Mouse (Mus musculus): Measurements from ENCODE around the gene Ythdc1. TPM values are rescaled to one million over a fixed set of nuclear protein-coding genes. Genes with fewer than 3 reads are reported as not detected.

Gene Ythdc1
- 52.4 and 57.5 TPM in 2 replicates for polyA plus RNA-seq (2014; fragmentation: Nextera tagmentation; extraction: Ambion mirVana)

DNA sequence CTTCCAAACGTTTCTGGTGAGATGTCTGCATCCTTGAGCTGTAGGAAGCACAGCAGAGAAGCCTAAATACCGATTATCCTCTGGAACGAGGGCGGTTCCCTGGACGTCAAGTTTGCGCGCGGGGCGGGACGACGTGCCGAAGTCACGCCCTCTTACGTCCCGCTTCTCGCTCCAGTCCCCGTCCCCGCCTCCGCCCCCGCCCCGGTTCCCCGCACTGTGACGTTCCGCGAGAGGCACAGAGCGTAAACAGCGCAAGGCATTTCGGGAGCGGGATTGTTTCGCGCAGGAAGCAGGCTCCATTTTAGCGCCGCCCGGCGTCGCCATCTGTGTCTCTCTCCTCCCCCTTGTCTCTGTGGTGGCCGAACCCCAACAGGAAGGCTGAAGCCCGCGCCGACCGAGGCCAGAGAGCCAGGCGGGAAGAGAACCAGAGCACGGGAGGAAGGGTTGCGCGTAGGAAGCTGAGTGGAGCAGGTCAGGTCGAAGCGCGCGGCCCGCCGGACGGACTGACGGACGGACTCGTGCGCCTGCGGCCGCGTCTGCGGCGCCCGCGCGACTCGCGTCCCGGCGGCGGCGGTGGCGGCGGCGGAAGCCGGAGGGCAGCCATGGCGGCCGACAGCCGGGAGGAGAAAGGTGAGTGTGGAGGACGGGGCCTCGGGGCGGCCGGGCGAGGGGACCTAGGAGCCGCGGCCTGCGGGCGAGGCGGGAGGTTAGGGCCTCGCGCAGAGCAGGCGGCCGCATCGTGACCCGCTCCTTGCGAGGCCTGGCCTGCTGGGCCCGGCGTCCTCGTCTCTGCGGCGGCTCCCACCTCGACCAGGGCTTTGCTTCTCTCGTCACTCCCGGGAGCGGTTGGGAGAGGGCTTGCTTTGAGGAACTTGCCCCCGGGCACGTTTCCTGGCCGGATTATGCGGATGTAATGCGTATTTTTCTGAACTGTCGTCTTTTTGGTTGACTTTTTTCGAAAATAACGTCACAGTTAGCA, at the start of gene Ythdc1:
Gene Ythdc1 (plus strand): TSS at position 260 of the 979 bp plus-strand sequence.
- DNase-seq (ENCODE audit: low spot score) (peak; percentile 95), ATAC-seq (ENCODE audit: low FRiP score) (peak; percentile 99)
- Histone ChIP-seq H3K27me3 (ENCODE audit: control insufficient read depth, insufficient read depth, low read length) (no peaks in the 10 kb centered on the region), H3K4me3 (ENCODE audit: low read depth, low read length) (peak within 1 kb of the TSS; percentile 93), H3K9me3 (ENCODE audit: control insufficient read depth, low read length) (no peaks in the 10 kb centered on the region), H3K4me2 (replicated peaks; ENCODE audit: low read depth, low read length) (peak within 1 kb of the TSS; percentile 54), H3K36me3 (ENCODE audit: control insufficient read depth, insufficient read depth, low read length) (no peaks in the 10 kb centered on the region), H3K27ac (ENCODE audit: low read depth, low read length) (peak within 1 kb of the TSS; percentile 97), H3K4me1 (replicated peaks; ENCODE audit: control insufficient read depth, insufficient read depth, low read length) (no peaks in the 10 kb centered on the region), H3K9ac (ENCODE audit: low read depth, low read length) (peak within 1 kb of the TSS; percentile 97)
- WGBS, result 0% methylated on average over 73 of the region's 111 CpGs

DNA sequence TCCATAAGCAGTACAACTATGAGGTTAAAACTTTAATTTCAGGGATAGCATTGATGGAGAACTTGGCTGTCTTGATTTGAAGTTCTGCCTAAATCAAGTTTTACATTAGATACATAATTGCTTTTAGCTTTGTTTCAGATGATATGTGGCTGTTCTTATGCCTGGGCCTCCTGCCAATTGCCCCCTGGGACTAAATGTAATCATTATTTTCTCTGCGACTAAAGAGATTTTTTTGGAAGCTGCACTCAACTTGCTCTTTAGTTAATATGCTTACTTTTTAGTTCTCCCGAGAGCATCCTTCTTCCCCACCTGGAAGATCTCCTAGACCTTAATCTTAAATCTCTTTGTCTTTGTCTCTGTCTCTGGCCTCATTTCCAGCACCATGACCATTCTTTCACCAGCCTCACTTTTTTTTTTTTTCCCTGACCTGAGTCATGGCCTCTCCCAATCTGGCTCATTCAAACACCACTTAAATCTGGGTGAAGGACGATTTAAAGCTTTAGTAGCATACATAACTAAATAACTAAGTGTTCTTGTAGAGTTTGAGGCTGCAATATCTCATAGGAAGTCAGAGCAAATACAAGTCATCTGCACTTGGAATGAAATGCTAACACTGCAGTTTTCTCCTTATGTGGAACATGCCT, 34.9 kb upstream of the Ythdc1 start:
- Histone ChIP-seq H3K36me3 (ENCODE audit: control insufficient read depth, insufficient read depth, low read length) (no peaks in the 10 kb centered on the region), H3K27ac (ENCODE audit: low read depth, low read length) (no peak overlapping the region), H3K4me2 (replicated peaks; ENCODE audit: low read depth, low read length) (no peak overlapping the region), H3K4me3 (ENCODE audit: low read depth, low read length) (no peak overlapping the region), H3K9ac (ENCODE audit: low read depth, low read length) (no peak overlapping the region), H3K9me3 (ENCODE audit: control insufficient read depth, low read length) (no peaks in the 10 kb centered on the region), H3K4me1 (replicated peaks; ENCODE audit: control insufficient read depth, insufficient read depth, low read length) (no peaks in the 10 kb centered on the region), H3K27me3 (ENCODE audit: control insufficient read depth, insufficient read depth, low read length) (no peaks in the 10 kb centered on the region)
- DNase-seq (ENCODE audit: low spot score), result no peak
- WGBS, result 67% methylated on average over 3 of the region's 3 CpGs
- no peak for ATAC-seq (ENCODE audit: low FRiP score)

- no peaks in the 10 kb centered on the region for H3K36me3 ChIP-seq (ENCODE audit: control insufficient read depth, insufficient read depth, low read length)
- H3K4me1 ChIP-seq (replicated peaks; ENCODE audit: control insufficient read depth, insufficient read depth, low read length), result no peaks in the 10 kb centered on the region
- no peak overlapping the region for H3K9ac ChIP-seq (ENCODE audit: low read depth, low read length)
- H3K4me2 ChIP-seq (replicated peaks; ENCODE audit: low read depth, low read length), result no peak overlapping the region
- no peak for ATAC-seq (ENCODE audit: low FRiP score)
- H3K27ac ChIP-seq (ENCODE audit: low read depth, low read length), result no peak overlapping the region
- no peak overlapping the region for H3K4me3 ChIP-seq (ENCODE audit: low read depth, low read length)
- no peaks in the 10 kb centered on the region for H3K9me3 ChIP-seq (ENCODE audit: control insufficient read depth, low read length)
- no peaks in the 10 kb centered on the region for H3K27me3 ChIP-seq (ENCODE audit: control insufficient read depth, insufficient read depth, low read length)
- no peak for DNase-seq (ENCODE audit: low spot score)
Observed at GRCm38 (mm10) chr5:86771010-86771409, 33.0 kb upstream of the Ythdc1 start.

GRCm38 (mm10) chr5:86776941-86777340, 27.1 kb upstream of the Ythdc1 start:
- H3K4me2 ChIP-seq (replicated peaks; ENCODE audit: low read depth, low read length), result no peak overlapping the region
- H3K9me3 ChIP-seq (ENCODE audit: control insufficient read depth, low read length), result no peaks in the 10 kb centered on the region
- no peak for DNase-seq (ENCODE audit: low spot score)
- no peaks in the 10 kb centered on the region for H3K4me1 ChIP-seq (replicated peaks; ENCODE audit: control insufficient read depth, insufficient read depth, low read length)
- ATAC-seq (ENCODE audit: low FRiP score), result no peak
- no peak overlapping the region for H3K4me3 ChIP-seq (ENCODE audit: low read depth, low read length)
- H3K9ac ChIP-seq (ENCODE audit: low read depth, low read length), result no peak overlapping the region
- no peaks in the 10 kb centered on the region for H3K27me3 ChIP-seq (ENCODE audit: control insufficient read depth, insufficient read depth, low read length)
- no peak overlapping the region for H3K27ac ChIP-seq (ENCODE audit: low read depth, low read length)
- WGBS, result 90% methylated on average over 5 of the region's 5 CpGs
- H3K36me3 ChIP-seq (ENCODE audit: control insufficient read depth, insufficient read depth, low read length), result no peaks in the 10 kb centered on the region

- Histone ChIP-seq H3K9me3 (ENCODE audit: control insufficient read depth, low read length) (no peaks in the 10 kb centered on the region), H3K4me1 (replicated peaks; ENCODE audit: control insufficient read depth, insufficient read depth, low read length) (no peaks in the 10 kb centered on the region), H3K27ac (ENCODE audit: low read depth, low read length) (no peak overlapping the region), H3K4me3 (ENCODE audit: low read depth, low read length) (no peak overlapping the region), H3K4me2 (replicated peaks; ENCODE audit: low read depth, low read length) (no peak overlapping the region), H3K27me3 (ENCODE audit: control insufficient read depth, insufficient read depth, low read length) (no peaks in the 10 kb centered on the region), H3K36me3 (ENCODE audit: control insufficient read depth, insufficient read depth, low read length) (no peaks in the 10 kb centered on the region), H3K9ac (ENCODE audit: low read depth, low read length) (no peak overlapping the region)
- WGBS, result 85% methylated on average over 1 of the region's 1 CpGs
- ATAC-seq (ENCODE audit: low FRiP score) (no peak), DNase-seq (ENCODE audit: low spot score) (no peak)
Observed at GRCm38 (mm10) chr5:86778471-86778870, 25.6 kb upstream of the Ythdc1 start.

DNA sequence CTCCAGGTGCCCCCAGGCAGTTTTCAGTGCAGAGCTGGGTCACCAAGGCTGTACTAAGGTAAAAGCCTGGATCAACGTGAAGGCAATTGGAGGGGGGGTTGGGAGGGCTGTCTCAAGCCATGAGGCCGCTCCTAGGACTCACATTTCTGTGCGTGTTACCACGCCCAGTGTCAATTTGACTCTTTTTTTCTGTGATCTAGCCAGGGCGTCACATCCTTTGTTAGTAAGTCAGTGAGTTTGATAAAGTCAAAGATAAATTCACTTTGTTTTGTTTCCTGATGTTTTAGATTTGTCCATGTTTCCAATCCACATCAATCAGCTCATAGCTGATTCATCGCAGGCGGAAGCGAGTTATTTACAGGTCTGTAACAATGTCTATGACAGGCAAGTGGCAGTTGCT, 21.0 kb upstream of the Ythdc1 start:
- H3K27ac ChIP-seq (ENCODE audit: low read depth, low read length), result no peak overlapping the region
- ATAC-seq (ENCODE audit: low FRiP score) (peak; percentile 51; the same call in 1 of the 2 replicates), DNase-seq (ENCODE audit: low spot score) (no peak)
- no peaks in the 10 kb centered on the region for H3K9me3 ChIP-seq (ENCODE audit: control insufficient read depth, low read length)
- 64% methylated on average over 8 of the region's 8 CpGs for WGBS
- H3K9ac ChIP-seq (ENCODE audit: low read depth, low read length), result no peak overlapping the region
- H3K27me3 ChIP-seq (ENCODE audit: control insufficient read depth, insufficient read depth, low read length), result no peaks in the 10 kb centered on the region
- H3K4me2 ChIP-seq (replicated peaks; ENCODE audit: low read depth, low read length), result no peak overlapping the region
- no peaks in the 10 kb centered on the region for H3K36me3 ChIP-seq (ENCODE audit: control insufficient read depth, insufficient read depth, low read length)
- H3K4me3 ChIP-seq (ENCODE audit: low read depth, low read length), result no peak overlapping the region
- no peaks in the 10 kb centered on the region for H3K4me1 ChIP-seq (replicated peaks; ENCODE audit: control insufficient read depth, insufficient read depth, low read length)

GRCm38 (mm10) chr5:86784205-86784604, 19.8 kb upstream of the Ythdc1 start:
- Histone ChIP-seq H3K4me3 (ENCODE audit: low read depth, low read length) (no peak overlapping the region), H3K36me3 (ENCODE audit: control insufficient read depth, insufficient read depth, low read length) (no peaks in the 10 kb centered on the region), H3K4me2 (replicated peaks; ENCODE audit: low read depth, low read length) (no peak overlapping the region), H3K27ac (ENCODE audit: low read depth, low read length) (no peak overlapping the region), H3K9ac (ENCODE audit: low read depth, low read length) (no peak overlapping the region), H3K9me3 (ENCODE audit: control insufficient read depth, low read length) (no peaks in the 10 kb centered on the region), H3K4me1 (replicated peaks; ENCODE audit: control insufficient read depth, insufficient read depth, low read length) (no peaks in the 10 kb centered on the region), H3K27me3 (ENCODE audit: control insufficient read depth, insufficient read depth, low read length) (no peaks in the 10 kb centered on the region)
- DNase-seq (ENCODE audit: low spot score) (no peak), ATAC-seq (ENCODE audit: low FRiP score) (no peak)
- 100% methylated on average over 1 of the region's 1 CpGs for WGBS

GRCm38 (mm10) chr5:86786798-86787197, 17.2 kb upstream of the Ythdc1 start:
- H3K4me3 ChIP-seq (ENCODE audit: low read depth, low read length), result no peak overlapping the region
- H3K4me1 ChIP-seq (replicated peaks; ENCODE audit: control insufficient read depth, insufficient read depth, low read length), result no peaks in the 10 kb centered on the region
- H3K36me3 ChIP-seq (ENCODE audit: control insufficient read depth, insufficient read depth, low read length), result no peaks in the 10 kb centered on the region
- WGBS, result 47% methylated on average over 1 of the region's 1 CpGs
- no peak for ATAC-seq (ENCODE audit: low FRiP score)
- no peak for DNase-seq (ENCODE audit: low spot score)
- H3K9me3 ChIP-seq (ENCODE audit: control insufficient read depth, low read length), result no peaks in the 10 kb centered on the region
- H3K27ac ChIP-seq (ENCODE audit: low read depth, low read length), result no peak overlapping the region
- no peak overlapping the region for H3K4me2 ChIP-seq (replicated peaks; ENCODE audit: low read depth, low read length)
- H3K27me3 ChIP-seq (ENCODE audit: control insufficient read depth, insufficient read depth, low read length), result no peaks in the 10 kb centered on the region
- H3K9ac ChIP-seq (ENCODE audit: low read depth, low read length), result no peak overlapping the region
